Mouse (Mus musculus) liver, embryonic 15.5 days (tissue): ENCODE data around the gene N6amt1. TPM values are rescaled to one million over a fixed set of nuclear protein-coding genes. Genes with fewer than 3 reads are reported as not detected.

Source experiments
- ATAC-seq: fragments of 200-750 bp; cut with Nextera tagmentation; 2 replicates; pipeline ENCODE4 v1.8.0; 2017; ENCODE audit warnings: moderate number of reproducible peaks, mild to moderate bottlenecking, moderate library complexity; ENCODE audit not compliant: insufficient read depth
- H3K27ac ChIP-seq: fragments of 300-500 bp; sonication (generic); replicated peaks from 2 replicates; pipeline ENCODE4 v1.5.1; 2015; ENCODE audit warnings: mild to moderate bottlenecking, inconsistent platforms
- H3K27me3 ChIP-seq: fragments of 300-500 bp; sonication (generic); 2 replicates; pipeline ENCODE4 v1.6.1; 2015; ENCODE audit warnings: mild to moderate bottlenecking, inconsistent platforms
- H3K36me3 ChIP-seq: fragments of 300-500 bp; sonication (generic); replicated peaks from 2 replicates; pipeline ENCODE4 v1.6.1; 2015; ENCODE audit warnings: moderate library complexity, mild to moderate bottlenecking, inconsistent platforms
- H3K4me1 ChIP-seq: fragments of 300-500 bp; sonication (generic); replicated peaks from 2 replicates; pipeline ENCODE4 v1.6.1; 2015; ENCODE audit warnings: inconsistent platforms
- H3K4me2 ChIP-seq: fragments of 300-500 bp; sonication (generic); 2 replicates; pipeline ENCODE4 v1.6.1; 2015; ENCODE audit warnings: moderate library complexity, mild to moderate bottlenecking, inconsistent platforms
- H3K4me3 ChIP-seq: fragments of 300-500 bp; sonication (generic); replicated peaks from 2 replicates; pipeline ENCODE4 v1.5.1; 2015; ENCODE audit warnings: mild to moderate bottlenecking, inconsistent platforms
- H3K9ac ChIP-seq: fragments of 300-500 bp; sonication (generic); 2 replicates; pipeline ENCODE4 v1.6.1; 2015; ENCODE audit warnings: moderate library complexity, mild to moderate bottlenecking, inconsistent platforms
- H3K9me3 ChIP-seq: fragments of 300-500 bp; sonication (generic); replicated peaks from 2 replicates; pipeline ENCODE4 v1.6.1; 2016; ENCODE audit warnings: inconsistent platforms
- WGBS: fragments of 180-500 bp; shearing (Covaris S2); methylation state at CpG from one replicate; pipeline ENCODE4 v1.1.7; 2015; ENCODE audit warnings: mixed read lengths; ENCODE audit not compliant: insufficient replicate concordance; 5-methylcytosine and 5-hydroxymethylcytosine counted together
- polyA plus RNA-seq: library from polyadenylated mRNA; unstranded; fragments of >200 nt; fragmentation: Nextera tagmentation; extraction: Ambion mirVana; gene quantifications from 2 replicates; pipeline ENCODE4 v1.2.1, GENCODE M21; 2015

Gene N6amt1
- polyA plus RNA-seq = 5.7 and 6.0 TPM in 2 replicates

GRCm38 (mm10) chr16:87354075-87354583 lies at the start of gene N6amt1:
N6amt1 (plus strand) TSS chr16:87354185.
- peak within 1 kb of the TSS; percentile 89 for H3K4me3 ChIP-seq
- H3K4me1 ChIP-seq = peaks cover 11% of the 10 kb centered on the region; the same call in 1 of the 2 replicates
- H3K4me2 ChIP-seq = peak within 1 kb of the TSS; percentile 67
- under 1% methylated on average over 48 of the region's 48 CpGs for WGBS
- H3K9me3 ChIP-seq = no peaks in the 10 kb centered on the region
- 0 out of 2 replicates have a peak, but pooled peaks cover 4% of the 10 kb centered on the region for H3K27me3 ChIP-seq
- peak within 1 kb of the TSS; percentile 82 for H3K27ac ChIP-seq
- ATAC-seq = peak; percentile 99
- H3K36me3 ChIP-seq = 0 out of 2 replicates have a peak, but pooled peaks cover 11% of the 10 kb centered on the region
- H3K9ac ChIP-seq = peak within 1 kb of the TSS; percentile 71

- H3K9ac ChIP-seq = no peak overlapping the region
- H3K27me3 ChIP-seq = no peaks in the 10 kb centered on the region
- H3K27ac ChIP-seq = no peak overlapping the region
- H3K4me2 ChIP-seq = no peak overlapping the region
- H3K36me3 ChIP-seq = no peaks in the 10 kb centered on the region
- H3K4me1 ChIP-seq = no peaks in the 10 kb centered on the region
- ATAC-seq = no peak
- 50% methylated on average over 11 of the region's 11 CpGs for WGBS
- no peak overlapping the region for H3K4me3 ChIP-seq
- H3K9me3 ChIP-seq = no peaks in the 10 kb centered on the region
These were observed 48.6 kb upstream of the N6amt1 start for GRCm38 (mm10) chr16:87305251-87306011.

- ATAC-seq = no peak
- Histone ChIP-seq H3K27ac (no peak overlapping the region), H3K4me1 (no peaks in the 10 kb centered on the region), H3K4me3 (no peak overlapping the region), H3K36me3 (no peaks in the 10 kb centered on the region), H3K9ac (no peak overlapping the region), H3K4me2 (no peak overlapping the region), H3K9me3 (no peaks in the 10 kb centered on the region), H3K27me3 (no peaks in the 10 kb centered on the region)
- 59% methylated on average over 10 of the region's 10 CpGs for WGBS
These were observed 46.8 kb upstream of the N6amt1 start for GRCm38 (mm10) chr16:87307109-87307735.

GRCm38 (mm10) chr16:87310659-87311058 lies 43.3 kb upstream of the N6amt1 start:
- H3K27me3 ChIP-seq = no peaks in the 10 kb centered on the region

GRCm38 (mm10) chr16:87318200-87318811 lies 35.7 kb upstream of the N6amt1 start:
- H3K4me2 ChIP-seq = no peak overlapping the region
- H3K9me3 ChIP-seq = no peaks in the 10 kb centered on the region
- no peaks in the 10 kb centered on the region for H3K4me1 ChIP-seq
- H3K27me3 ChIP-seq = no peaks in the 10 kb centered on the region
- H3K9ac ChIP-seq = no peak overlapping the region
- H3K36me3 ChIP-seq = no peaks in the 10 kb centered on the region
- H3K27ac ChIP-seq = no peak overlapping the region
- WGBS = 44% methylated on average over 5 of the region's 5 CpGs
- no peak for ATAC-seq
- H3K4me3 ChIP-seq = no peak overlapping the region

More at GRCm38 (mm10) chr16:87310659-87311058, 43.3 kb upstream of the N6amt1 start:
- no peak overlapping the region for H3K4me2 ChIP-seq
- WGBS = 54% methylated on average over 4 of the region's 4 CpGs
- H3K4me1 ChIP-seq = no peaks in the 10 kb centered on the region
- H3K4me3 ChIP-seq = no peak overlapping the region
- no peak overlapping the region for H3K27ac ChIP-seq
- no peak overlapping the region for H3K9ac ChIP-seq
- no peaks in the 10 kb centered on the region for H3K9me3 ChIP-seq
- no peak for ATAC-seq
- no peaks in the 10 kb centered on the region for H3K36me3 ChIP-seq

GRCm38 (mm10) chr16:87318998-87319397 lies 35.0 kb upstream of the N6amt1 start:
- Histone ChIP-seq H3K4me3 (no peak overlapping the region), H3K27me3 (no peaks in the 10 kb centered on the region), H3K9ac (no peak overlapping the region), H3K4me2 (no peak overlapping the region), H3K4me1 (no peaks in the 10 kb centered on the region), H3K36me3 (no peaks in the 10 kb centered on the region), H3K27ac (no peak overlapping the region), H3K9me3 (no peaks in the 10 kb centered on the region)
- WGBS = 66% methylated on average over 5 of the region's 5 CpGs
- no peak for ATAC-seq

GRCm38 (mm10) chr16:87319541-87320251 lies 34.3 kb upstream of the N6amt1 start:
- Histone ChIP-seq H3K27me3 (no peaks in the 10 kb centered on the region), H3K36me3 (no peaks in the 10 kb centered on the region), H3K4me3 (no peak overlapping the region), H3K9ac (no peak overlapping the region), H3K4me1 (no peaks in the 10 kb centered on the region), H3K27ac (no peak overlapping the region), H3K9me3 (no peaks in the 10 kb centered on the region), H3K4me2 (no peak overlapping the region)
- ATAC-seq = no peak
- WGBS = 58% methylated on average over 5 of the region's 5 CpGs

GRCm38 (mm10) chr16:87320252-87320555 lies 33.8 kb upstream of the N6amt1 start:
- no peak for ATAC-seq
- no peaks in the 10 kb centered on the region for H3K4me1 ChIP-seq
- WGBS = 58% methylated on average over 2 of the region's 2 CpGs

GRCm38 (mm10) chr16:87324571-87324970 lies 29.4 kb upstream of the N6amt1 start:
- no peak overlapping the region for H3K4me2 ChIP-seq
- no peak overlapping the region for H3K9ac ChIP-seq
- no peaks in the 10 kb centered on the region for H3K9me3 ChIP-seq
- WGBS = 10% methylated on average over 5 of the region's 5 CpGs
- H3K4me3 ChIP-seq = no peak overlapping the region
- no peaks in the 10 kb centered on the region for H3K36me3 ChIP-seq
- no peaks in the 10 kb centered on the region for H3K27me3 ChIP-seq
- no peak overlapping the region for H3K27ac ChIP-seq
- no peak for ATAC-seq
- no peaks in the 10 kb centered on the region for H3K4me1 ChIP-seq

More at GRCm38 (mm10) chr16:87320252-87320555, 33.8 kb upstream of the N6amt1 start:
- Histone ChIP-seq H3K27me3 (no peaks in the 10 kb centered on the region), H3K36me3 (no peaks in the 10 kb centered on the region), H3K27ac (no peak overlapping the region), H3K9me3 (no peaks in the 10 kb centered on the region), H3K9ac (no peak overlapping the region), H3K4me2 (no peak overlapping the region), H3K4me3 (no peak overlapping the region)

- ATAC-seq = no peak
- WGBS = 68% methylated on average over 3 of the region's 3 CpGs
- no peak overlapping the region for H3K9ac ChIP-seq
- H3K4me1 ChIP-seq = no peaks in the 10 kb centered on the region
- H3K27ac ChIP-seq = no peak overlapping the region
- no peak overlapping the region for H3K4me2 ChIP-seq
- H3K27me3 ChIP-seq = no peaks in the 10 kb centered on the region
- H3K4me3 ChIP-seq = no peak overlapping the region
- H3K36me3 ChIP-seq = no peaks in the 10 kb centered on the region
- H3K9me3 ChIP-seq = no peaks in the 10 kb centered on the region
These were observed 24.0 kb upstream of the N6amt1 start for GRCm38 (mm10) chr16:87329986-87330385.

- Histone ChIP-seq H3K4me2 (no peak overlapping the region), H3K4me1 (no peaks in the 10 kb centered on the region), H3K4me3 (no peak overlapping the region), H3K36me3 (no peaks in the 10 kb centered on the region), H3K27me3 (no peaks in the 10 kb centered on the region), H3K27ac (no peak overlapping the region), H3K9ac (no peak overlapping the region), H3K9me3 (no peaks in the 10 kb centered on the region)
- WGBS = 67% methylated on average over 3 of the region's 3 CpGs
- no peak for ATAC-seq
These were observed 19.2 kb upstream of the N6amt1 start for GRCm38 (mm10) chr16:87334756-87335155.
